Mouse (Mus musculus) neural tube, embryonic 15.5 days (tissue): ENCODE measurements at regions not wholly inside any gene's neighbourhood (a gene's known extent, or its start where the extent isn't known, plus 50 kb on each side); places are given as distances from the start of the nearest gene placed in this dataset.

Source experiments
- ATAC-seq: fragments of 200-750 bp; cut with Nextera tagmentation; 2 replicates; pipeline ENCODE4 v1.8.0; 2017; ENCODE audit warnings: mild to moderate bottlenecking, moderate TSS enrichment, moderate library complexity; ENCODE audit not compliant: low FRiP score
- H3K27ac ChIP-seq: fragments of 300-500 bp; sonication (generic); replicated peaks from 2 replicates; pipeline ENCODE4 v1.5.1; 2015; ENCODE audit warnings: mild to moderate bottlenecking, inconsistent platforms
- H3K27me3 ChIP-seq: fragments of 300-500 bp; sonication (generic); replicated peaks from 2 replicates; pipeline ENCODE4 v1.6.1; 2015; ENCODE audit warnings: inconsistent platforms
- H3K36me3 ChIP-seq: fragments of 300-500 bp; sonication (generic); 2 replicates; pipeline ENCODE4 v1.6.1; 2015; ENCODE audit warnings: inconsistent platforms
- H3K4me1 ChIP-seq: fragments of 300-500 bp; sonication (generic); 2 replicates; pipeline ENCODE4 v1.6.1; 2015; ENCODE audit warnings: inconsistent platforms
- H3K4me2 ChIP-seq: fragments of 300-500 bp; sonication (generic); 2 replicates; pipeline ENCODE4 v1.6.1; 2015; ENCODE audit warnings: inconsistent platforms, mild to moderate bottlenecking, moderate library complexity
- H3K4me3 ChIP-seq: fragments of 300-500 bp; sonication (generic); replicated peaks from 2 replicates; pipeline ENCODE4 v1.5.1; 2015; ENCODE audit warnings: mild to moderate bottlenecking, inconsistent platforms
- H3K9ac ChIP-seq: fragments of 300-500 bp; sonication (generic); replicated peaks from 2 replicates; pipeline ENCODE4 v1.6.1; 2015; ENCODE audit warnings: mild to moderate bottlenecking, inconsistent platforms
- H3K9me3 ChIP-seq: fragments of 300-500 bp; sonication (generic); replicated peaks from 2 replicates; pipeline ENCODE4 v1.6.1; 2016; ENCODE audit warnings: inconsistent platforms
- WGBS: fragments of 180-500 bp; shearing (Covaris S2); methylation state at CpG from one replicate; pipeline ENCODE4 v1.1.7; 2015; ENCODE audit warnings: mixed read lengths; 5-methylcytosine and 5-hydroxymethylcytosine counted together

DNA sequence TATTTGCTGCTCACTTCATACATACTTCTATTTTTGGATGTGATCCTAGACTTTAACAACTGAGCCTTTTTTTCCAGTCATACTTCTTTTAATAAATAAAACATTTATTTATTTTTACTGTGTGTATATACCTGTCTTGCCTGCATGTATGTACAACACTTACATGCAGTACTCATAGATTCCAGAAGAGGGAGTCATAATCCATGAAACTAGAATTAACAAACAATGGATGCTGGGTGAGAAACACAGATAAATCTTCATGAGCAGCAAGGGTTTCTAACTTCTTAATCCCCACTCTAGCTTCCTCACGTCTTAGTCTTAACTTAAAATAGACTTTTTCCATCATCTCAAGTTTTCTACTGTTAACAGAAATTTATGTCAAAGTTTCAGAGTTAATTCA, 1253.7 kb upstream of the Nr2f1 start:
- Histone ChIP-seq H3K27ac (no peak overlapping the region), H3K4me2 (no peak overlapping the region), H3K36me3 (no peaks in the 10 kb centered on the region), H3K4me3 (no peak overlapping the region), H3K27me3 (no peaks in the 10 kb centered on the region), H3K9ac (no peak overlapping the region), H3K9me3 (no peaks in the 10 kb centered on the region), H3K4me1 (no peaks in the 10 kb centered on the region)
- WGBS, result 54% methylated on average over 1 of the region's 1 CpGs
- ATAC-seq, result no peak

- H3K4me2 ChIP-seq, result no peak overlapping the region
- no peak overlapping the region for H3K9ac ChIP-seq
- H3K4me1 ChIP-seq, result no peaks in the 10 kb centered on the region
- 84% methylated on average over 3 of the region's 3 CpGs for WGBS
- no peaks in the 10 kb centered on the region for H3K9me3 ChIP-seq
- H3K36me3 ChIP-seq, result no peaks in the 10 kb centered on the region
- no peak overlapping the region for H3K27ac ChIP-seq
- H3K4me3 ChIP-seq, result no peak overlapping the region
- H3K27me3 ChIP-seq, result no peaks in the 10 kb centered on the region
- no peak for ATAC-seq
Observed at GRCm38 (mm10) chr13:79443113-79443512, 1243.6 kb upstream of the Nr2f1 start.

- H3K4me3 ChIP-seq, result no peak overlapping the region
- H3K27me3 ChIP-seq, result no peaks in the 10 kb centered on the region
- H3K4me1 ChIP-seq, result no peaks in the 10 kb centered on the region
- no peaks in the 10 kb centered on the region for H3K9me3 ChIP-seq
- no peak overlapping the region for H3K27ac ChIP-seq
- H3K36me3 ChIP-seq, result no peaks in the 10 kb centered on the region
- no peak overlapping the region for H3K4me2 ChIP-seq
- H3K9ac ChIP-seq, result no peak overlapping the region
- ATAC-seq, result no peak
- WGBS, result 88% methylated on average over 2 of the region's 2 CpGs
Observed at GRCm38 (mm10) chr13:79442701-79443100, 1243.1 kb upstream of the Nr2f1 start.

DNA sequence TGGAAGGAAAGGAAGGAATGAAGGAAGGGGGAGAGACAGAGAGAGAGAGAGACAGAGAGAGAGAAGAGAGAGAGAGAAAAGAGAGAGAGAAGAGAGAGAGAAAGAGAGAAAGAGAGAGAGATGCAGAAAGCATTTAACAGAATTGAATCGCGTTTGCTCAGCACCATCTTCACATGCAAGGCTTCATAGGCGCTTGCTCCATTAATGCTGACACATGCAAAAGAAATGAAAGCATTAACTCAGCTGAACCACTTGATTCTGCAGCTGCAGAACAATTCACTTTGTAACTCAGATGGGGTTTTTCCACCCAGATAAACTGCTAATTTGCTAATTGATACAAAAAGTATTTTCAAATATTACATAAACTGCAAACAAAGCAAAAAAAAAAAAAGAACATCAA, 1231.9 kb upstream of the Nr2f1 start:
- 34% methylated on average over 3 of the region's 3 CpGs for WGBS
- H3K4me3 ChIP-seq, result no peak overlapping the region

GRCm38 (mm10) chr13:79430987-79431386, 1231.4 kb upstream of the Nr2f1 start:
- WGBS, result 10% methylated on average over 2 of the region's 2 CpGs
- Histone ChIP-seq H3K4me3 (no peak overlapping the region), H3K4me1 (no peaks in the 10 kb centered on the region), H3K9me3 (no peaks in the 10 kb centered on the region), H3K36me3 (no peaks in the 10 kb centered on the region), H3K27me3 (no peaks in the 10 kb centered on the region), H3K27ac (no peak overlapping the region), H3K4me2 (no peak overlapping the region), H3K9ac (no peak overlapping the region)
- no peak for ATAC-seq

More for the DNA sequence above, 1231.9 kb upstream of the Nr2f1 start:
- Histone ChIP-seq H3K27me3 (no peaks in the 10 kb centered on the region), H3K4me2 (no peak overlapping the region), H3K27ac (no peak overlapping the region), H3K9ac (no peak overlapping the region), H3K9me3 (no peaks in the 10 kb centered on the region), H3K36me3 (no peaks in the 10 kb centered on the region), H3K4me1 (no peaks in the 10 kb centered on the region)
- ATAC-seq, result no peak

DNA sequence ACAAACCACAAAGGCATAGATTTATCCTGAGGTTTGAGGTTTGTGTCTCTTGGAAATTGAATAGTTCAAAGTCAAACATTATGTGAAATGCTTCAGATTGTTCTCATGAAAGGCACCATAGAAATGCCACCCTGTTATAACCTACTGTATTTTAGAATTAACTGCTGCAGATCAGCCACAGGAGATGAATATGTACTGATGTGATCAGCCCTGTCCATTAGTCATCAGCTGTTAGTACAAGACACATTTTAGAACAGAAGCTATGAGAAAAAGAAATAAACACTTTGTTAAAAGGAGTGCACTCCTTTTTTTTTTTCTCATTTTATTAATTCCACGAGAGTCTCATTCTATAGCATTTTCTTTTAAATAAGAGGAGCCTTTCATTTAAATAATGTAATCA, 1231.0 kb upstream of the Nr2f1 start:
- Histone ChIP-seq H3K4me2 (no peak overlapping the region), H3K27me3 (no peaks in the 10 kb centered on the region), H3K9ac (no peak overlapping the region), H3K4me1 (no peaks in the 10 kb centered on the region), H3K36me3 (no peaks in the 10 kb centered on the region), H3K27ac (no peak overlapping the region), H3K9me3 (no peaks in the 10 kb centered on the region), H3K4me3 (no peak overlapping the region)
- ATAC-seq, result no peak
- 23% methylated on average over 1 of the region's 1 CpGs for WGBS

DNA sequence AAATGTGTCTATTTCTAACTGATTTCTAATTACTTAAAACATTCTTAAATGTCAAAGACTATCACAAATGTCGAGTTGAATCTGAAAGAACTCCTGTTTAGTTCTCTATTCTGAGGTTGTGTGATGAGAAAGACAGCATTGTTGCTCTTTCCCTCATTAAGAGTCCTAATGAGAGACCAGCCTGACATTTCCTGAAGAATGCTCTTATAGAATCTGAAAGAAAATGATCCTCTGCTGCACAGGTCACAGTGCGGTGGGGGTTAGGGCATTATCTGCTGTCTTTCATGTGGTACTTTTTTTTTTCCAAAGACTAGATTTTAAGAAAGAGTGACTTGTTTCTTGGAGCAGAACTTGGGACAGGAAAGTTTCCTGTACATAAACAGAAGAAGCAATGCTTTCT, 1218.3 kb upstream of the Nr2f1 start:
- WGBS, result 58% methylated on average over 2 of the region's 2 CpGs
- H3K4me3 ChIP-seq, result no peak overlapping the region
- no peak overlapping the region for H3K4me2 ChIP-seq
- no peaks in the 10 kb centered on the region for H3K4me1 ChIP-seq
- no peak for ATAC-seq
- no peak overlapping the region for H3K27ac ChIP-seq
- H3K36me3 ChIP-seq, result no peaks in the 10 kb centered on the region
- H3K27me3 ChIP-seq, result no peaks in the 10 kb centered on the region
- no peak overlapping the region for H3K9ac ChIP-seq
- H3K9me3 ChIP-seq, result no peaks in the 10 kb centered on the region

DNA sequence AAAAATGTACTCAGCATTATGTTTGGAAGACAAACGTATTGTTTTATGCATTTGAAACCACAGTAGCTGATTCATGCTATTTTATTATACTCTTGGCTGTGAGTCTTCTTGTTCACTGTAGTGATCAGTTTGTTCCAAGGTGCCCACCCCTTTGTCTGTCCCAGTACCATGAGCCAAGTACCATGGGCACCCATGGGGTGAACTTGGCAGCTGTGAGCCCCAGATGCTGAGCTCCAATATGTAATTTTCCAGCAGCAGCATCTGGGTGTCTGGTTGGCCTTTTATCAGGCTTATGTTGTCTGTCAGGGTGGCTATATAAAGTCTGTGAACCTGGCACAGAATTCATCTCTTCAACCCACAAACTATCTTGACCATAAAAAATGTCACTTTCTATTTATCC, 1200.5 kb upstream of the Nr2f1 start:
- Histone ChIP-seq H3K27me3 (no peaks in the 10 kb centered on the region), H3K9me3 (no peaks in the 10 kb centered on the region), H3K4me3 (no peak overlapping the region), H3K4me1 (no peaks in the 10 kb centered on the region), H3K36me3 (no peaks in the 10 kb centered on the region), H3K27ac (no peak overlapping the region), H3K9ac (no peak overlapping the region), H3K4me2 (no peak overlapping the region)
- 56% methylated on average over 1 of the region's 1 CpGs for WGBS
- ATAC-seq, result no peak

DNA sequence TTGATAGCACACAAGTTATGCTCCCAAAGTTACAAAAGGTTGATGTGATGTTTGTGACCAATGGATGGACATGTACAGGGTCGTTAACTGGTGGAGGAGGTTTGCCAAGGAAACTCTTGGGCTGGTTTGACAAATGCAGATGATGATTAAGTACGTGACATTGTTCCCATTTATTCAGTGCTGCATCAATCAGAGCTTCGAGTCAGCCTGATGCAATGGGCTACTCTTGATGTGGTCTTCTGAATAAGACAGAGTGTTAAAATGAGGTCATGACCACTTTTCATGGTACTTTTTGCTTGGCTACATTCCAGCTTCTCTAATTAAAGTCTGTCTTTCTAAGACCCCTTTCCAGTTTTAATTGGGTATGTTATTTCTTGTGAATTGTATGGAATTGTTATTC, 1194.4 kb upstream of the Nr2f1 start:
- ATAC-seq, result no peak
- H3K27me3 ChIP-seq, result no peaks in the 10 kb centered on the region
- no peaks in the 10 kb centered on the region for H3K36me3 ChIP-seq
- no peak overlapping the region for H3K27ac ChIP-seq
- H3K4me3 ChIP-seq, result no peak overlapping the region
- H3K9ac ChIP-seq, result no peak overlapping the region
- H3K4me2 ChIP-seq, result no peak overlapping the region
- WGBS, result 25% methylated on average over 3 of the region's 3 CpGs
- no peaks in the 10 kb centered on the region for H3K4me1 ChIP-seq
- H3K9me3 ChIP-seq, result no peaks in the 10 kb centered on the region

DNA sequence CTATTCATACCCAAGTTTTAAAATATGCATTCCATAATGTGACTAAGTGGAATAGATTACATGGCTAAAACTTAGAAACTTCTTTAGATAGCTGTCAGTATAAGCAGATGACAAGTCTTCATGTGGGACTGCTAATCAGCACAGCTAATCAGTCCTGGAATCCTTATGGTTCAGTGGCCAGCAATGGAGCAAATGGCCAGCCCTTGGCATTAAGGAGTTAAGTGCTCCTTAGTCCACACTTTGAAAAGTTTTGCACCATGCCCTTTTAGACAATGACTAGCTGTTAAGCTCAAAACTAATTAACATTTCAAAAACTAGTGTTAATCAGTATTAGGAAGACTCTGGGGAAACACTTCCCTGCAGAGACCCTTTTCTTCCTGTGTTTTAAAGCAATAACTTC, 1188.4 kb upstream of the Nr2f1 start:
- no peaks in the 10 kb centered on the region for H3K9me3 ChIP-seq
- H3K36me3 ChIP-seq, result no peaks in the 10 kb centered on the region
- H3K27me3 ChIP-seq, result no peaks in the 10 kb centered on the region
- no peaks in the 10 kb centered on the region for H3K4me1 ChIP-seq
- no peak overlapping the region for H3K4me3 ChIP-seq
- no peak overlapping the region for H3K9ac ChIP-seq
- no peak overlapping the region for H3K27ac ChIP-seq
- no peak for ATAC-seq
- H3K4me2 ChIP-seq, result no peak overlapping the region

GRCm38 (mm10) chr13:79341494-79341893, 1141.9 kb upstream of the Nr2f1 start:
- Histone ChIP-seq H3K36me3 (no peaks in the 10 kb centered on the region), H3K4me2 (no peak overlapping the region), H3K9me3 (no peaks in the 10 kb centered on the region), H3K4me1 (peaks cover 7% of the 10 kb centered on the region; the same call in 1 of the 2 replicates), H3K4me3 (no peak overlapping the region), H3K9ac (no peak overlapping the region), H3K27ac (no peak overlapping the region), H3K27me3 (no peaks in the 10 kb centered on the region)
- WGBS, result 80% methylated on average over 8 of the region's 8 CpGs
- ATAC-seq, result no peak

DNA sequence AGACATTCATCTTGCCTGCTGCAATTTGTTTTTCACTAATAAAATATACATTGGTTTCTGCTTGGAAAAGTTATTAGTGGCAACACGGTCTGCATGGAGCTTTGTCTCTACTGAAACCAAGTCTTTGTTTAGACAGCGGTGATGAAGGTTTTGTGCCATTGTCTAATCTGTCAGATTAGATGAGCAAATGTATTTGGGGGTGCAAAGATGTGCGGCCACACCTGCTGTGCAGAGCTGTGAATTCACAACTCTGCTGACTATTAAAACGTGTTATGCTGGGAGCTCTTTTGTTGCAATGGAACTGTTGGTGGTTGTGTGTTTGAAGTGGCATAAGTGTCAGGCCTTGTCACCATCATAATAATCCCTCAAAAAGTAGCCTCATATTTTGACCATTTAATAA, 1140.9 kb upstream of the Nr2f1 start:
- Histone ChIP-seq H3K4me1 (0 out of 2 replicates have a peak, but pooled peaks cover 3% of the 10 kb centered on the region), H3K27me3 (no peaks in the 10 kb centered on the region), H3K4me3 (no peak overlapping the region), H3K27ac (no peak overlapping the region), H3K9ac (no peak overlapping the region), H3K4me2 (no peak overlapping the region), H3K36me3 (no peaks in the 10 kb centered on the region), H3K9me3 (no peaks in the 10 kb centered on the region)
- no peak for ATAC-seq
- WGBS, result 36% methylated on average over 4 of the region's 4 CpGs

GRCm38 (mm10) chr13:79339793-79340192, 1140.2 kb upstream of the Nr2f1 start:
- Histone ChIP-seq H3K4me2 (no peak overlapping the region), H3K9me3 (no peaks in the 10 kb centered on the region), H3K4me3 (no peak overlapping the region), H3K4me1 (0 out of 2 replicates have a peak, but pooled peaks cover 3% of the 10 kb centered on the region), H3K27me3 (no peaks in the 10 kb centered on the region), H3K27ac (no peak overlapping the region), H3K36me3 (no peaks in the 10 kb centered on the region), H3K9ac (no peak overlapping the region)
- no peak for ATAC-seq
- WGBS, result 58% methylated on average over 4 of the region's 4 CpGs
